ENCODE assay signal across 21 mouse cellular contexts in genomic region chr12:28237041-28237440, GRCm38 (mm10).
DNase-seq lines count a peak whose midpoint lies in the region; ATAC-seq lines count a peak whose summit lies in the region.
"Had no signal": no experiment of that assay in that cellular context is flagged by ENCODE, and none has a peak within 500 bp of the region (broad histone marks: within the 10 kb centered on the region; RNA-seq: fewer than 3 reads in every experiment).

No protein-coding gene starts in this region.

- H3K27ac ChIP-seq in embryonic facial prominence, embryonic 10.5 days (replicated peaks) = peak overlapping the region; percentile 11; the same call in 1 of the 2 replicates
- H3K27ac ChIP-seq: embryonic facial prominence, embryonic 15.5 days; forebrain, embryonic 15.5 days; heart, adult 2 months; heart, embryonic 15.5 days; hindbrain, embryonic 15.5 days had no signal

- peaks cover 29% of the 10 kb centered on the region for H3K4me1 ChIP-seq in embryonic facial prominence, embryonic 10.5 days
- H3K4me1 ChIP-seq: embryonic facial prominence, embryonic 15.5 days; forebrain, embryonic 15.5 days; heart, embryonic 15.5 days; hindbrain, embryonic 15.5 days had no signal

- no peaks in the 10 kb centered on the region for H3K9me3 ChIP-seq in embryonic facial prominence, embryonic 10.5 days
- H3K9me3 ChIP-seq: embryonic facial prominence, embryonic 15.5 days; forebrain, embryonic 15.5 days; heart, embryonic 15.5 days; hindbrain, embryonic 15.5 days had no signal

- no peaks in the 10 kb centered on the region for H3K36me3 ChIP-seq in embryonic facial prominence, embryonic 10.5 days (replicated peaks)
- H3K36me3 ChIP-seq: embryonic facial prominence, embryonic 15.5 days; forebrain, embryonic 15.5 days; heart, embryonic 15.5 days; hindbrain, embryonic 15.5 days had no signal

- ATAC-seq in erythroid progenitor cell, adult 5-6 weeks (replicated peaks; ENCODE audit: low FRiP score, poor library complexity, severe bottlenecking) = no peak
- ATAC-seq: forebrain, embryonic 15.5 days; intestine, embryonic 16.5 days had no signal

- no peak overlapping the region for H3K4me3 ChIP-seq in embryonic facial prominence, embryonic 10.5 days
- H3K4me3 ChIP-seq: embryonic facial prominence, embryonic 15.5 days; erythroblast, embryonic 14.5 days; forebrain, embryonic 15.5 days; heart, adult 2 months; heart, embryonic 15.5 days; hindbrain, embryonic 15.5 days had no signal

- DNase-seq in MN1 (ENCODE audit: low spot score) = peak; percentile 15
- peak; percentile 37 for DNase-seq in embryo, embryonic 10 days (ENCODE audit: low spot score)
- DNase-seq in embryonic facial prominence, embryonic 10.5 days (ENCODE audit: low spot score) = peak; percentile 40
- peak; percentile 44 for DNase-seq in mesoderm, embryonic 11.5 days (ENCODE audit: low read depth, low spot score)
- DNase-seq in adrenal gland, postnatal 36 days = no peak
- DNase-seq: adrenal gland, adult 2 months; adrenal gland, postnatal 25 days; cerebellum, adult 11 months; cerebellum, adult 8-10 months; cerebellum, postnatal 25 days; gastrocnemius, postnatal 14 days; heart, adult 2 months; heart, postnatal 14 days had no signal

- H3K27me3 ChIP-seq in embryonic facial prominence, embryonic 10.5 days (replicated peaks; ENCODE audit: low read depth, poor library complexity, severe bottlenecking) = no peaks in the 10 kb centered on the region
- H3K27me3 ChIP-seq: CH12.LX; embryonic facial prominence, embryonic 15.5 days; forebrain, embryonic 15.5 days; heart, embryonic 15.5 days; hindbrain, embryonic 15.5 days had no signal

- 35% methylated on average over 4 of the region's 4 CpGs for WGBS in embryonic facial prominence, embryonic 10.5 days

Comparison
In these comparisons a context has a peak if more than half of its experiments do, and no peak if none do; other contexts are left out.
1. DNase-seq: peak in MN1 (single experiment), embryo, embryonic 10 days (single experiment), embryonic facial prominence, embryonic 10.5 days (single experiment) and mesoderm, embryonic 11.5 days (single experiment); none in adrenal gland, postnatal 36 days (0 of 2).